Mouse (Mus musculus) thymus, adult 18-20 months (tissue): ENCODE results near the gene Capzb.

Source experiments
- DNase-seq, 2 experiments: peaks; one replicate each; pipeline ENCODE4 v3.0.0; 2022; ENCODE audit warnings: mixed read lengths in 2 of 2

Gene Capzb

DNA sequence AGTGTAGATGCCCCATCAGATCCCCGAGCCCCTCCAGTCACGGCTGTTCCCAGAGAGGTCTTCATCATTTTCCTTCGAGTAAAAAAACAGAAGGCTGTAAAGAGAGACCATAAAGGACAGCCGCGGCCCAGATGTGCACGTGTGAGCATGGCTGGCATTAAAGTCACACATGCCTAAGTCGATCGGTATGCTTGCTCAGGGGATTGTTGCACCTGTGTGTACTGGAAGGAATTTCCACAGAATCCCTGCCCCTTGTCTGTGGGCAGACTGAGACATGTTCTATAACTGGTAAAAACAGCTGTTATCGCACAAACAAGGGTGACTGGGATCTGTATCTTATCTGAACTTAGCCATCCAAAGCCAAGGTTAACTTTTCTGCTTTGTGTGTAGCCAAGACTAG is 78.9 kb downstream of the Capzb start:
- no peak for DNase-seq

DNA sequence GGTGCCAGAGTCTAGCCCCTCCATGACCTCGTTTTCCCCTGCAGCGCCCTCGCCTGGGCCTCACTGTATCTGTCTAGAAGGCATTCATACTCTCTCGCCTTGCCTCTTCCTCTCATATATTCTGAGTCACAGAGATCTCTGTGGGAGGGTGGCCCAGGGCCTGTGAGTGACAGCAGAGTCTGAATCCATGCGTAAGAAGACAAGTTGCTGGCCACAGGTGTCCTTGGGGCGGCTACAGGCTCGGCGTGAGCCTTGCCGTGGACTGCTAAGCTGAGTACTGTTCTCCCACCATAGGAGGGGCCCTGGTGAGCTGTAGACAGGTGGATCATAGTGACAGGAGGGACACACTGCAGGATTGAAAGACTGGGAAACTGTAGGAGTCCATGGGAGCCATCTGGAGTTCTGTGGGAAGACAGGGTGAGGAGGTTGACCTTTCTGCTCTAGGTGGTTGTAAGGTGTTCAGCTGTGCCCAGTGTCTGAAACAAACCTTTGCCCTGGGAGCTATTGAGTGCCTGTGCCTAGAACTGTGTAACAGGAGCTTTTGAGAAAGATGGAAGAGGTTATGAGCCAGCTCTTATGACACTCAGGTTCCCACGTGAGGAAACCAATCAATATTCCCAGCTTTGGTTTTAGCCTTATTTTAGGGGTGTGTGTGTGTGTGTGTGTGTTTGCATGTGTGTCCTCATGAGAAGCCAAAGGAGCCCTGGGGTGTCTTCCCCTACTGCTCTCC is 80.4 kb downstream of the Capzb start:
- no peak for DNase-seq

GRCm38 (mm10) chr4:139274573-139274972 is 81.9 kb downstream of the Capzb start:
- DNase-seq: no peak

DNA sequence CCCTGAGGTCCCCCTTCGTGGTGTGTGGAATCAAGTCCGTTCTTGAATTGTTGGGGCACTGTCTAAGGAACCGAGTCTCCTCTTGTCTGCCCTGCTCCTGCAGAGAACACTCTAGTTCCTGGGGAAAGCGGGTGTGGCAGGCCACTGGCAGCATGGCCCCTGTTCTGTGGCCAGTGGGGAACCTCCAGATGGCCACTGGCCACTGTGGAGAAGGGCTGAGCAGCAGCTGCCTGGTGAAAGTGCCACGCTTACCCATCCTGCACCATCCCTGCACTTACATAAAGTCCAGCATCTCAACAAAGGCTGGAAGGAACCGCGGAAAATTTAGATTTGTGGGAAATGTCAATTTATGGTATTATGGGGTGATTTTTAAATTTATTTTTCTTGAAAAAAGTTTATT is 83.7 kb downstream of the Capzb start:
- no peak for DNase-seq

GRCm38 (mm10) chr4:139280530-139280929 is 87.8 kb downstream of the Capzb start:
- DNase-seq: no peak

DNA sequence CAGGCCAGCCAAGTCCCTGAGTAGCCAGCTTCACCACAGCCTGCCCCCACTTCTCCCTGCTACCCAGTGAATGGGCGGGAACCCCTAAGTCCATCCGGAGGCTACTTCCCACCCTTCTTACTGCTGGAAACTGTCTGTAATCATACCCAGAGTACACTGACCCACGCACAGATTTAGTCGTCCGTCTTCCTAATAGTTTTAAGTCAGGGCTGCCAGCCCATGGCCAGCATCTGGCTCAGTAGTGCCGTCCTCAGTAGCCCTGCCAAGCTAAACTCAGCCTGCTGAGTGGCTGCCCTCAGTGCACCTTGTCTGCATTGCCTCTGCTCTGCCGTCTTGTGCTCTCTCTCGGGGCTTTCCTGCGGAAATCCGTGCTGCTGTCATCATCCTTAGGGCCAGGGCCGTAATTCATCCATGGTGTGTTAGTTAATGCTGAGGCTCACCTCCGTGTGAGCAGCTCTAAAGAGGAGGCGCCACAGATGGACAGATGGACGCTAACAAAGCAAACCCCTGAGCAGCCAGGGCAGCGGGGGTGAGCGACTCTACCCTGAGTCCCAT is 89.2 kb downstream of the Capzb start:
- no peak for DNase-seq

- no peak for DNase-seq
These were observed 90.3 kb downstream of the Capzb start for GRCm38 (mm10) chr4:139282955-139283417.

DNA sequence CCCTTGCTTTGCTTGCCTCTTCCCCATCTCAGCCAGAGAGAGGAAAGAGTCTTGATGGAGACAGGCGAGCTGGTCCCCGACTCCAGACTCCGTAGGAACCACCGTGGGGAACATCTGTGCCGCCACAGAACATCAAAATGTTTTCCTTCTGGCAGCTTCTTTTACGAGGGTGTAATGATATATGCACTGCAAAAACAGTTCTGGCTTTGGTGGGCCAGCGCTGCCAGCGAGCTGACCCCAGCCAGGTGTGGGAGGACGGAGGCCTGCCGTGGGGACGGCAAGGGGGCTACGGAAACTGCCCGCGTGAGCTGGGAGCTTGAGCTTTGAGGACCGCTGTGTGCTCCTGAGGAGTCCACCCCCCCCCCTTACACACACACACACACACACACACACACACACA is 92.2 kb downstream of the Capzb start:
- DNase-seq: no peak

GRCm38 (mm10) chr4:139286234-139286633 is 93.5 kb downstream of the Capzb start:
- DNase-seq: no peak

DNA sequence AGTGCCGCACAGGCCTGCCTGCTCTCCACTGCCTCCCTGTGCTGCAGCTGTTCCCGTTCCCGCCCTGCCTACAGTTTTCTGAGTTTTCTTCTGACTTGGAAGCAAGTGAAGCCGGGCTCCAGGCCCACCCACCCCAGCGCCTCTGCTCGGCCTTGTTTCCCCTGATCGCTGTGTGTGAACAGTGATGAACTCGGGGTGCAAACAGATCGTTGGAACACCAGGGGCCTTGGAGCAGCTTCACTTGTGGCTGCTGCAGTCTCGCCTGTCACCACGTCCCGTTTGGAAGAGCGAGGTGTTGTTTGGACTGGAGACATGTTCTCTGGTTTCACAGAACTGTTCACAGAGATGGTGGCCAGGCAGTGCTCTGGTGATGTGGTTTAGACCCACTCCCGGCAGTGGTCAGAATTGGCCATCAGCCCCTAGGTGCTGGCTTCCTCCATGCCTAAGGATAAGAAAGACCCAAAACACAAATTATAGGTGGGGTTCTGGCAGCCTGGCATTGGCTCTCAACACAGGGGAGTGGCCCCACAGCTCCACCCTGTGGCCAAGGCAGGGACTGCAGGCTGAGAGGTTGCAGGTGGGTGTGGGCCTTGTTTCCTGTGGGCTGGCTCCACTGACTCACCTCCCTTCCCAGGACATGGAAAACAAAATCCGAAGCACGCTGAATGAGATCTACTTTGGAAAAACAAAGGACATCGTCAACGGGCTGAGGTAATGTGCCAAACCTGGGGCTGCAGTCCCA is 94.6 kb downstream of the Capzb start:
- peak; percentile 48 to 62 for DNase-seq

DNA sequence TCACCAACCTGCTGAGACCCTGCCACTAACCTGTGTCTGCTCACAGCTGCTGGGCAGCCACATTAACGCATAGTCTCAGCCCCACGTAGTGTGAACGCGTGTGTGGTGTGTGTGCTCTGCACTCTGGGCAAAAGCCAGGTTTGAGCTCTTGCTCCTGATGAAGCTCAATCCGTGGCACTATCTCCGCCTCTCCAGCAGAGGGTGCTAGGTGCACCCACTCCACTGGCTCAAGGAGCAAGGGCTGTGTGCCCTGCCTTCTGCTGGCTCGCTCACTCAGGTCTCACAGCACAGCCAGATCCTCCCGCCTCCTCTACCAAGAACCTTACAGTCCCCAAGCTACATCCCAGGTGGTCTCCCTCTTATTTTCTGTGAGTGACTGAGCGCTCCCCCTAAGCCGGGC is 96.3 kb downstream of the Capzb start:
- DNase-seq: no peak

DNA sequence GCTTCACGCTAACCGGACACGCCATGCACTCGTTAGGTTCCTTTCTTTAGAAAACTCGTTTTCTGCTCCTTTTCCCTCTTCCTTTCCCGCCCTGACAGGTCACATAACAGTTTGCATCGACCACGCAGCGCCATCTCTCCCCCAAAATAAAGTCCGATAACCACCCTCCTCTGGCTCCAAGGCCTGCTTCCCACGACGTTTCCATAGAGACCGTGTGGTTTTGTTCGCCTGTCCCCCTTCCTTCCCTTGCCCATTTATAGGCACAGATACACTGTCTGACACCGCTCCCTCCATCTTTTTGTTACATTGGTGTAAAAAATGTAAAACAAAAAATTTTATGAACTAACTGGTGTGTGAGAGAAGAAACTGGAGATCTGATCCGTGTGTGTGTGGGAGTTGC is 98.4 kb downstream of the Capzb start:
- no peak for DNase-seq

- no peak for DNase-seq
These were observed 99.3 kb downstream of the Capzb start for GRCm38 (mm10) chr4:139292038-139292437.

DNA sequence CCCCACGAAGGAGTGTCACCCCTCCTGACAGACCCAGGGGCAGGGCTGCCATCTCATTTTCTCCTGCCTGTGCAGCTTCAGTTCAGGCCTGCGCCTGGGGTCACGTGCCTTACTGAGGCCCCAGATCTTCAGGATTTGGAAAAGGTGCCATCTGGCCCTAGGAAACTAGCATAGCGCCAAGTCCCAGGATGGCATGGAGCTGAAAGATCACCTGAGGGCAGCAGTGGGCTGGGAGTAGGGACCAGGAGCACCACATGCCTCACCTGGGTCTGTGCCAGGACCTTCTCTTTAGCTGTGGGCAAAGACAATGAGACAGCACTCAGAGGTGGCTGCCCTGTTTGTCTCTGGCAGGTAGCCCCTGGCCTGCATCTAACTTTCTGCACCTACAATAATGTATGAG is 104.9 kb downstream of the Capzb start:
- no peak for DNase-seq

GRCm38 (mm10) chr4:139298671-139299366 is 106.1 kb downstream of the Capzb start:
- no peak for DNase-seq

- DNase-seq: no peak
These were observed 109.1 kb downstream of the Capzb start for GRCm38 (mm10) chr4:139301780-139302179.

GRCm38 (mm10) chr4:139302241-139302640 is 109.5 kb downstream of the Capzb start:
- no peak for DNase-seq

GRCm38 (mm10) chr4:139305521-139305920 is 112.8 kb downstream of the Capzb start:
- DNase-seq: no peak

DNA sequence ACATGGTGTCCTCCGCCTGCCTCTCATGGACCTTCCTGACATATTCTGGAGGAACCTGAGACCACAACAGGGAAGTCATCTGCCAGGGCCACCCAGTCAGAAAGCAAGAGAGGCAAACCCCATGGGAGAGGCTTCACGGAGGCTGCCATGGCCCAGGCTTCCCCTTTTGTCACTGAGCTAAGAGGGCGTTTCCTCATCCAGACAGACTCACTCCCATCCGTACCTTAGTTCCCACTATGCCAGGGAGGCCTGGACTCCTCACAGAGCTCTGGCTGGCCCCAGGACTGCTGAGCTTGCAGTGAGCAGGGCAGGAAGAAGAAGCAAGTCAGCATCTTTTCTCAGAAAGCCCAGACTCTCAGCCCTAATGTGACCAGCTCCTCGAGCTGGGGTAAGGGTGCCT is 115.2 kb downstream of the Capzb start:
- DNase-seq: no peak

GRCm38 (mm10) chr4:139309651-139310050 is 117.0 kb downstream of the Capzb start:
- DNase-seq: no peak

GRCm38 (mm10) chr4:139310171-139310898 is 117.6 kb downstream of the Capzb start, which contains the start of the genes Pqlc2 and Akr7a5:
TSS of gene Pqlc2 (minus strand) at chr4:139310708.
TSS of gene Akr7a5 (plus strand) at chr4:139310744.
- DNase-seq: peak; percentile 93

DNA sequence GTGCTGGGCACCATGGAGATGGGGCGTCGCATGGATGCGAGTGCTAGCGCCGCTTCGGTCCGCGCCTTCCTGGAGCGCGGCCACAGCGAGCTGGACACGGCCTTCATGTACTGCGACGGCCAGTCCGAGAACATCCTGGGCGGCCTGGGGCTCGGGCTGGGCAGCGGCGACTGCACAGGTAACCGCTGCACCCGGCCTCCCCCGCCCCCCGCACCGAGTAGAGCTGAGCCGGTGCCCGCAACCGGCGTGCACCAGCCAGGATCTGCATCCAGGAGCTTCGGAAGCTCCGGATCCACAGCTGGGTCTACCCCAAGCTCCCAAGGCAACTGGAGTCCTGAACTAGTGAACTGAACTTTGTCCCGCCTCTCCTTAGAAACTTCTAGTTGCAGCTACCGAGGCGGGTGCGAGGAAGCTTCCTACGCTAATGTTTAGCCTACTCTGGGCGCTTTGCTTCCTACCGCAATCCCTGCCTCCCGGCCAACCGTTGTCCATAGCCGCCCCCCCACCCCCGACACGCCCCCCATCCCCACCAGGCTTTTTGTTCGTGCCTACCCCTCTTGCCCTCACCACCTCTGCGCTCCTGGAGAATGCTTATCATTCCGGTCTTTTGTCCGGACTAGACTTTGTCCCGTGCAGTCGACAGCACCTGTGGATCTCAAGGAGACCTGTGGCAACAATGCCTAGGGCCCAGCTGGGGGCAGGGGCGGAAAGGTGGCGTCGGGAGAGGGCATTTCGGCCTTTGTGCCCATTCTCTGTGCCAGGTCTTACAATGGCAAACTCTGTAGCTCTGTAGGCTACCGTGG is 118.4 kb downstream of the Capzb start:
- DNase-seq: no peak
